Mouse (Mus musculus): ENCODE data around the gene Foxa1. TPM values are rescaled to one million over a fixed set of nuclear protein-coding genes. Genes with fewer than 3 reads are reported as not detected.

Gene Foxa1
- polyA plus RNA-seq, 1 experiment from 2014 or later = 7.9 TPM

GRCm38 (mm10) chr12:57508938-57509337 is 37.8 kb downstream of the Foxa1 start:
- DNase-seq (ENCODE audit: low spot score) (peak; percentile 52), ATAC-seq (peak; percentile 72)
- Histone ChIP-seq H3K27ac (ENCODE audit: low read length) (no peak overlapping the region), H3K4me1 (ENCODE audit: insufficient read depth, low read depth, low read length) (no peaks in the 10 kb centered on the region; the same call in 1 of the 2 replicates), H3K27me3 (replicated peaks; ENCODE audit: insufficient read depth, low read length) (no peaks in the 10 kb centered on the region), H3K4me2 (replicated peaks; ENCODE audit: low read depth, low read length) (no peak overlapping the region), H3K36me3 (ENCODE audit: insufficient read depth, low read length) (no peaks in the 10 kb centered on the region), H3K4me3 (ENCODE audit: low read depth, low read length) (no peak overlapping the region), H3K9ac (replicated peaks; ENCODE audit: low read depth) (no peak overlapping the region), H3K9me3 (ENCODE audit: low read length) (no peaks in the 10 kb centered on the region)
- WGBS = 40% methylated on average over 11 of the region's 11 CpGs
- TF ChIP-seq EP300 (IDR thresholded peaks at IDR 0.05) (no peak), CTCF (IDR thresholded peaks at IDR 0.05) (no peak)

GRCm38 (mm10) chr12:57505329-57505728 is 41.4 kb downstream of the Foxa1 start:
- ATAC-seq = no peak
- WGBS = 47% methylated on average over 7 of the region's 7 CpGs
- TF ChIP-seq CTCF (IDR thresholded peaks at IDR 0.05) (no peak), EP300 (IDR thresholded peaks at IDR 0.05) (no peak)

GRCm38 (mm10) chr12:57500246-57500645 is 46.5 kb downstream of the Foxa1 start:
- Histone ChIP-seq H3K4me2 (replicated peaks; ENCODE audit: low read depth, low read length) (no peak overlapping the region), H3K27ac (ENCODE audit: low read length) (no peak overlapping the region), H3K9me3 (ENCODE audit: low read length) (no peaks in the 10 kb centered on the region), H3K4me1 (ENCODE audit: insufficient read depth, low read depth, low read length) (no peaks in the 10 kb centered on the region), H3K9ac (replicated peaks; ENCODE audit: low read depth) (no peak overlapping the region), H3K36me3 (ENCODE audit: insufficient read depth, low read length) (no peaks in the 10 kb centered on the region), H3K27me3 (replicated peaks; ENCODE audit: insufficient read depth, low read length) (no peaks in the 10 kb centered on the region), H3K4me3 (ENCODE audit: low read depth, low read length) (no peak overlapping the region)
- WGBS = 53% methylated on average over 7 of the region's 7 CpGs
- DNase-seq (ENCODE audit: low spot score) (no peak), ATAC-seq (no peak)
- TF ChIP-seq EP300 (IDR thresholded peaks at IDR 0.05) (no peak), CTCF (IDR thresholded peaks at IDR 0.05) (no peak)

More at GRCm38 (mm10) chr12:57505329-57505728, 41.4 kb downstream of the Foxa1 start:
- H3K9ac ChIP-seq (replicated peaks; ENCODE audit: low read depth) = no peak overlapping the region
- no peaks in the 10 kb centered on the region for H3K4me1 ChIP-seq (ENCODE audit: insufficient read depth, low read depth, low read length)
- H3K9me3 ChIP-seq (ENCODE audit: low read length) = no peaks in the 10 kb centered on the region
- H3K4me2 ChIP-seq (replicated peaks; ENCODE audit: low read depth, low read length) = no peak overlapping the region
- H3K27ac ChIP-seq (ENCODE audit: low read length) = no peak overlapping the region
- no peaks in the 10 kb centered on the region for H3K27me3 ChIP-seq (replicated peaks; ENCODE audit: insufficient read depth, low read length)
- no peaks in the 10 kb centered on the region for H3K36me3 ChIP-seq (ENCODE audit: insufficient read depth, low read length)
- no peak overlapping the region for H3K4me3 ChIP-seq (ENCODE audit: low read depth, low read length)
- no peak for DNase-seq (ENCODE audit: low spot score)

- ATAC-seq (peak; percentile 97), DNase-seq (ENCODE audit: low spot score) (peak; percentile 83)
- peak overlapping the region; percentile 17; the same call in 1 of the 2 replicates for H3K4me2 ChIP-seq (replicated peaks; ENCODE audit: low read depth, low read length)
- TF ChIP-seq EP300 (IDR thresholded peaks at IDR 0.05) = peak; percentile 87
- TF ChIP-seq CTCF (IDR thresholded peaks at IDR 0.05) = no peak
- WGBS = 44% methylated on average over 6 of the region's 6 CpGs
- H3K9ac ChIP-seq (replicated peaks; ENCODE audit: low read depth) = no peak overlapping the region
- no peaks in the 10 kb centered on the region for H3K27me3 ChIP-seq (replicated peaks; ENCODE audit: insufficient read depth, low read length)
- no peaks in the 10 kb centered on the region for H3K9me3 ChIP-seq (ENCODE audit: low read length)
- no peak overlapping the region for H3K4me3 ChIP-seq (ENCODE audit: low read depth, low read length)
- H3K27ac ChIP-seq (ENCODE audit: low read length) = peak overlapping the region; percentile 22
- no peaks in the 10 kb centered on the region for H3K36me3 ChIP-seq (ENCODE audit: insufficient read depth, low read length)
- no peaks in the 10 kb centered on the region for H3K4me1 ChIP-seq (ENCODE audit: insufficient read depth, low read depth, low read length)
These were observed 50.2 kb downstream of the Foxa1 start for GRCm38 (mm10) chr12:57496347-57497119.

Other genes with a start within 250 kb of the Foxa1 start
- gene Ttc6, start 17.2 kb upstream of the Foxa1 start, polyA plus RNA-seq (2015; fragmentation: Nextera tagmentation; extraction: Ambion mirVana) = 2.1 and 2.5 TPM in 2 replicates